Mouse (Mus musculus): ENCODE data around the gene Olfr1276. TPM values are rescaled to one million over a fixed set of nuclear protein-coding genes. Genes with fewer than 3 reads are reported as not detected.

Gene Olfr1276
- total RNA-seq (2021), result not detected
- long read RNA-seq, experiment 1, result 0 reads
- long read RNA-seq, experiment 2, result 0 reads

DNA sequence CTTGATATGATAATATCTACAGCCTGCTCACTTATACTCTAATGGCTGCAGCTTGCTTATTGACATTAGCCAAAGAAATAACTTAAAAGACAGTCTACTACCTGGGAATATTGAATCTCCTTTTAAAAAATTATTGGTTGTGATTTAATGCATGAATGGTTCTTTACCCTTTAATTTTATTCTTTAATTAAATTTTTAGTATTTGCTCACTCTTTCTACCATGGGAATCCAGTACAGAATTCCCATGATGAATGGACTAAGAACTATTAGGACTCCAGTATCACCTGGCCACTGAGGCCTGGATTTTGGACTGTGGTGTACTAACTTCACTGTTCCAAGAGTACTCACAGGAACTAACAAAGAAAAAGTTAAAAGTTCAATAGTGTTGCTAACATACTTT is at the start of gene Olfr1276:
TSS of gene Olfr1276 (plus strand) at position 301 of the 400 bp plus-strand sequence.
- no peak for DNase-seq (ENCODE audit: low spot score in 2 of 2)

DNA sequence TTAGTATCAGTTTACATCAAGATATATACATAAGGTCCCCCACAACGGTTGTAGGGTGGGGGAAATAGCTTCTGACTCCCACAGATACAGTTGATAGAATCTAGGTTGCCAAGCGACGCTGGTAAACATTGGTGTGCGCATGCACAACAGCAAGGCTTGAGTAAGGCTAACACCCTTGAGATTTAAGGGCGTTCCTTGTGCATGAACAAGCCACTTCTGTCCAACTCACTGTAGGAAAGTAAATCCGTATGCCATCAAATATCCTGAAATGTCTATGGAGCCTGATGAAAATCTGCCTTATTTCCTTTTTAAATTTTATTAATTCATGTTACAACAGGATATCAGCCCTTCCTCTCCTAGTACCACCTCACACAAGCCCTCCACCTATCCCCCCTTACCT is 24.8 kb upstream of the Olfr1276 start, which contains the start of gene 4930430A15Rik:
TSS of gene 4930430A15Rik (minus strand) at position 101 of the 400 bp plus-strand sequence.
- no peak for DNase-seq (ENCODE audit: low spot score in 2 of 2)

DNA sequence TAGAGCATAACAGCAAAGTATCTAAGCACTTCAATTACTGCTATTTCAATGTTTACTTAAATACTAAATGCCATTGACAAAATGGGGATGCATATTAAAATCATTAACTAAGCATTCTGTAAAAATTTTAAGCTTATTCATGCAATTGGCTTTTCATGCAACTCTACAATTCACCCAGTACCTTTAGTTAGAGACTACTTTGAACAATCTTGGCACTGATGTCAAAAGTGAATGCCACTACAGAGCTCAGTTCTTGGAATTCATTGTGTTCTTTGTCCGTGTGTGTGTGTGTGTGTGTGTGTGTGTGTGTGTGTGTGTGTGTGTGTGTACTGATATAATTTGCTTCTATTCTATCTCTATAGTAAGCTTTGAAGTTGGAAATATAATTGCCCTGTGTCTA is 19.1 kb upstream of the Olfr1276 start, which contains the start of gene Olfr1275:
TSS of gene Olfr1275 (minus strand) at position 101 of the 400 bp plus-strand sequence.
- no peak for DNase-seq (ENCODE audit: low spot score in 2 of 2)

DNA sequence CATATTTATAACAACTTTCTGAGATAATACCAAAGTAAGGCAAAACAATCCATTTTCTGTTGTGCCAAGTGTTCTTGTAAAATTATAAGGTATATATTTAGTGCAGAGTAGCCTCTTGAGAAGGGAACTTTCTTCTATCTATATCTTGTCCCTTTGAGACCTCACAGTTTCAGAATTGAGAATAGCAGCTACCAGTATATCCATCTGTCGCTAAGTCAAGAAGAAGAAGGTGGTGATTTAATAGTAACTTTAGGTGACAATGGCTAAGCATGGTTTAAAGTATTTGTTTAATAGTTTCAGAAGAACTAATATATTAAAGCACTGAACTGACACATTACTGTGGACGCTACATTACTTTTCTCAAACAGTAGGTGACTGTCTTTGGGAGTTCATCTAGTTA is 19.7 kb downstream of the Olfr1276 start, which contains the start of gene Olfr1277:
TSS of gene Olfr1277 (minus strand) at position 101 of the 400 bp plus-strand sequence.
- no peak for DNase-seq (ENCODE audit: low spot score in 2 of 2)

DNA sequence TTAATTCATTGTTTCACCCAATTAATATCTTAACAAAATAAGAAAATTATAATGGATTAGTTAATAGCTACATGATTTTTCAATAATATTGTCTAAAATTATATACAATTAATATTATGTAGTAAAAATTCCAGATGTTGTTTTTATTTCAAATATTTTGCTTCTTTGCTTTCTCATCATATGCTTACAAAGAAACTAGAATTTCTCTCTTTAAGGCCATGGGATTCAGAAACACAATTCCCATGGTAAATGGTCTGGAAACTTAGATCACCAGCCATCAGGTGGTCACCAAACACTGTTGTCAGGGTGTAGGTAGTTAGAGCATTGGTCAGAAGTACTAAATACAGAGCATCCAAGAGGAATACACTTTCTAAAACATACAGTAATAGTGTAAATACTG is 35.5 kb downstream of the Olfr1276 start, which contains the start of gene Olfr1278:
TSS of gene Olfr1278 (plus strand) at position 301 of the 400 bp plus-strand sequence.
- no peak for DNase-seq (ENCODE audit: low spot score in 2 of 2)

DNA sequence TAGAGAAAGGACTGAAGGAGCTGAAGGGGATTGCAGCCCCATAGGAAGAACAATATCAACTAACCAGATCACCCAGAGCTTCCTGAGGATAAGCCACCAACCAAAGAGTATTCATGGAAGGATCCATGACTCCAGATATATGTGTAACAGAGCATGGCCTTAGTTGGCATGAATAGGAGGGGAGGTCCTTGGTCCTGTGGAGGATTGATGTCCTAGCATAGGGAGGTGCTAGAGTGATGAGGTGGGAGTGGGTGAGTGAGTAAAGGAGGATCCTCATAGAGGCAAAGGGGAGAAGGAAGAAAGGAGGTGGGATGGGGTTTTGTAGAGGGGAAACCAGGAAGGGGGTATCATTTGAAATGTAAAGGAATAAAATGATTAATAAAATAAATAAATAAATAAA is 44.2 kb downstream of the Olfr1276 start:
- DNase-seq (ENCODE audit: low spot score in 2 of 2), result no peak

DNA sequence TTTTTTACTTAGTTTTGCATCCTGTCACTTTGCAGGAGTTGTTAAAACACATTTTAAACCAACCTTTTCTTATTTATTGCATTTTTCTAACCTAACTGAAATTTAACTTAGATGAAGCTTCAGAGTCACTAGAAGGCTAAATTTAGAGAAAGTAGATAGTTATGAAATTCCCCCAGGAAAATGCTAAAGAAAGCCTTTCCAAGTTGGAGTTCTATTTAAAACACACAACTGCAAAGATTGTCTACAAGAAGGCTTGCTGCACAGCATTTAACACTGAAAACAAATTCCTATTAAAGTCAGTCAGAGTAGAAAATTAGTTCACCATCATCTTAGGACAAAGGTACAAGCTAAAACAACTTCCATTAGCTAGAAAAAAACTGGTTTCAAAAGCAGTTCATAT is 46.1 kb downstream of the Olfr1276 start, which contains the start of gene Olfr1279:
TSS of gene Olfr1279 (plus strand) at position 262 of the 400 bp plus-strand sequence.
- DNase-seq (ENCODE audit: low spot score in 2 of 2), result no peak

Other genes with a start within 250 kb of the Olfr1276 start
- not detected for gene Gm13941, start 148.5 kb upstream of the Olfr1276 start, total RNA-seq (2021)
- gene Gm15130, start 101.6 kb upstream of the Olfr1276 start, total RNA-seq (2021), result not detected
- gene 4930430A15Rik, start 24.9 kb upstream of the Olfr1276 start, total RNA-seq (2021), result not detected
- not detected for gene Olfr1275, start 19.2 kb upstream of the Olfr1276 start, total RNA-seq (2021)
- gene Olfr1277, start 19.6 kb downstream of the Olfr1276 start, total RNA-seq (2021), result not detected
- not detected for gene Olfr1278, start 35.6 kb downstream of the Olfr1276 start, total RNA-seq (2021)
- not detected for gene Olfr1279, start 46.1 kb downstream of the Olfr1276 start, total RNA-seq (2021)
- not detected for gene Olfr1280, start 59.5 kb downstream of the Olfr1276 start, total RNA-seq (2021)
- gene Olfr1281, start 72.0 kb downstream of the Olfr1276 start, total RNA-seq (2021), result not detected
- gene Olfr1282, start 81.6 kb downstream of the Olfr1276 start, total RNA-seq (2021), result not detected
- gene Olfr1283, start 112.3 kb downstream of the Olfr1276 start, total RNA-seq (2021), result not detected
- gene Olfr1284, start 121.0 kb downstream of the Olfr1276 start, total RNA-seq (2021), result not detected
- not detected for gene Olfr1286, start 168.6 kb downstream of the Olfr1276 start, total RNA-seq (2021)
- gene Olfr1287, start 194.6 kb downstream of the Olfr1276 start, total RNA-seq (2021), result not detected
- not detected for gene Olfr1288, start 219.6 kb downstream of the Olfr1276 start, total RNA-seq (2021)
- gene Olfr1289, start 226.3 kb downstream of the Olfr1276 start, total RNA-seq (2021), result not detected
- not detected for gene Olfr1290, start 239.3 kb downstream of the Olfr1276 start, total RNA-seq (2021)
- gene Olfr1291-ps1, start 242.7 kb downstream of the Olfr1276 start, total RNA-seq (2021), result not detected